Comparison of ENCODE assay signal across 8 mouse cellular contexts in genomic region chr2:157736854-157737850, GRCm38 (mm10). TPM values are rescaled to one million over a fixed set of nuclear protein-coding genes. Genes with fewer than 3 reads are reported as not detected.
DNase-seq lines count a peak whose midpoint lies in the region; ATAC-seq lines count a peak whose summit lies in the region.

Gene Ctnnbl1 (plus strand): TSS chr2:157737401.

- peak; percentile 94 for ATAC-seq in inflammation-experienced regulatory T-cells, adult 6 months
- peak; percentile 96 for ATAC-seq in megakaryocyte-erythroid progenitor cell, adult 5-6 weeks (replicated peaks; ENCODE audit: low FRiP score, low TSS enrichment, poor library complexity, severe bottlenecking)

- intact Hi-C loops in gastrocnemius, postnatal 14 days (cut with DNase I; ENCODE audit: low total_unique reads), result no loop called here
- intact Hi-C loops in left cerebral cortex, postnatal 10 days (cut with DNase I), result no loop called here

- peak; percentile 99 for DNase-seq in adrenal gland, adult (ENCODE audit: inconsistent age in 2 of 2, low spot score in 1 of 2)
- DNase-seq in embryo, embryonic 10.5 days (ENCODE audit: low spot score), result peak; percentile 100
- peak; percentile 97 for DNase-seq in gastrocnemius, postnatal 14 days
- DNase-seq in left cerebral cortex, postnatal 10 days (ENCODE audit: extremely low spot score in 1 of 2, low spot score in 2 of 2), result peak; percentile 99
- peak; percentile 100 for DNase-seq in right cerebral cortex, postnatal 25 days
- peak; percentile 97 to 98 for DNase-seq in urinary bladder, postnatal 4 days (ENCODE audit: low spot score in 2 of 2)

RNA-seq across cellular contexts. Expression of gene Ctnnbl1, which starts in this region (rescaled TPM):
- 1 to 10 TPM; 6.8 to 7.2 TPM for total RNA-seq in gastrocnemius, postnatal 14 days (2021)
- 10 to 100 TPM; 45.7 to 73.0 (median 53.6) TPM for polyA plus RNA-seq in inflammation-experienced regulatory T-cells, adult 6 months (2017; shearing (Covaris generic))
- 10 to 100 TPM; 25.2 to 26.6 TPM for total RNA-seq in left cerebral cortex, postnatal 10 days (2021)
- 23.5 and 28.1 TPM in 2 replicates for total RNA-seq in megakaryocyte-erythroid progenitor cell, adult 5-6 weeks (2014; fragmentation: Nextera tagmentation)
- total RNA-seq in megakaryocyte-erythroid progenitor cell, adult 5-6 weeks (2017), result 36.6 and 39.6 TPM in 2 replicates

Comparison
In these comparisons a context has a peak if more than half of its experiments do, and no peak if none do; other contexts are left out.
1. Peak in every context shown above with its lines: DNase-seq and ATAC-seq.